Mouse (Mus musculus): ENCODE measurements around the gene Nsmce1.

Nsmce1 gene

GRCm38 (mm10) chr7:125488706-125489105 is 2.7 kb downstream of the Nsmce1 start:
- DNase-seq: no peak

- DNase-seq: no peak
Measured at GRCm38 (mm10) chr7:125487126-125487525, 4.3 kb downstream of the Nsmce1 start.

GRCm38 (mm10) chr7:125486121-125486630 is 5.2 kb downstream of the Nsmce1 start:
- DNase-seq: no peak

- no peak for DNase-seq
Measured at GRCm38 (mm10) chr7:125484791-125485190, 6.6 kb downstream of the Nsmce1 start.

- DNase-seq: no peak
Measured at GRCm38 (mm10) chr7:125482886-125483285, 8.5 kb downstream of the Nsmce1 start.

- DNase-seq: no peak
Measured at GRCm38 (mm10) chr7:125482339-125482738, 9.1 kb downstream of the Nsmce1 start.

GRCm38 (mm10) chr7:125480518-125480917 is 10.9 kb downstream of the Nsmce1 start:
- DNase-seq: no peak

- DNase-seq: peak; percentile 82
Measured at GRCm38 (mm10) chr7:125478391-125478984, 12.9 kb downstream of the Nsmce1 start.

GRCm38 (mm10) chr7:125475601-125476251 is 15.7 kb downstream of the Nsmce1 start:
- peak; percentile 84 for DNase-seq

GRCm38 (mm10) chr7:125474535-125474934 is 16.9 kb downstream of the Nsmce1 start:
- no peak for DNase-seq

- DNase-seq: peak; percentile 90
Measured at GRCm38 (mm10) chr7:125471991-125472741, 19.2 kb downstream of the Nsmce1 start.

GRCm38 (mm10) chr7:125470901-125471300 is 20.5 kb downstream of the Nsmce1 start:
- DNase-seq: no peak

GRCm38 (mm10) chr7:125469937-125470336 is 21.5 kb downstream of the Nsmce1 start:
- DNase-seq: peak; percentile 90

- DNase-seq: no peak
Measured at GRCm38 (mm10) chr7:125462200-125462599, 29.2 kb downstream of the Nsmce1 start.

GRCm38 (mm10) chr7:125453671-125454070 is 37.7 kb downstream of the Nsmce1 start:
- DNase-seq: no peak

GRCm38 (mm10) chr7:125451078-125451477 is 40.3 kb downstream of the Nsmce1 start:
- no peak for DNase-seq

- DNase-seq: peak; percentile 70
Measured at GRCm38 (mm10) chr7:125450678-125451077, 40.7 kb downstream of the Nsmce1 start.

- peak; percentile 97 for DNase-seq
Measured at GRCm38 (mm10) chr7:125444464-125445401, 46.7 kb downstream of the Nsmce1 start, which contains the start of gene Kdm8. Gene Kdm8, plus strand, starts transcription at chr7:125444676.

GRCm38 (mm10) chr7:125444076-125444463 is 47.3 kb downstream of the Nsmce1 start:
- DNase-seq: no peak

- DNase-seq: no peak
Measured at GRCm38 (mm10) chr7:125442323-125442722, 49.1 kb downstream of the Nsmce1 start.

GRCm38 (mm10) chr7:125434666-125435290 is 56.6 kb downstream of the Nsmce1 start:
- DNase-seq: peak; percentile 43

- DNase-seq: no peak
Measured at GRCm38 (mm10) chr7:125433874-125434273, 57.5 kb downstream of the Nsmce1 start.

Data from lung, postnatal 10 days (tissue).